In genomic region chr10:96213876-96214275, GRCm38 (mm10) we compare ENCODE assay signal across 9 mouse cellular contexts.
DNase-seq lines count a peak whose midpoint lies in the region; ATAC-seq lines count a peak whose summit lies in the region.
"Had no signal": no experiment of that assay in that cellular context is flagged by ENCODE, and none has a peak within 500 bp of the region (broad histone marks: within the 10 kb centered on the region; RNA-seq: fewer than 3 reads in every experiment).

No protein-coding gene starts in this region.

- H3K9ac ChIP-seq in forebrain, embryonic 11.5 days (ENCODE audit: low read length) = no peak overlapping the region
- no peak overlapping the region for H3K9ac ChIP-seq in heart, embryonic 15.5 days
- H3K9ac ChIP-seq in liver, embryonic 12.5 days = no peak overlapping the region
- no peak overlapping the region for H3K9ac ChIP-seq in stomach, embryonic 14.5 days (replicated peaks; ENCODE audit: low read depth, low read length)
- H3K9ac ChIP-seq: embryonic facial prominence, embryonic 15.5 days had no signal

- DNase-seq in CD4-positive, CD25-positive, alpha-beta regulatory T cell, adult 2 months (ENCODE audit: low read depth, low spot score) = peak; percentile 95
- peak; percentile 26 for DNase-seq in c-Kit-negative CD71-positive TER-119-positive erythroid progenitor cells, embryonic 14.5 days (ENCODE audit: low read depth, low spot score)
- peak; percentile 91 for DNase-seq in forebrain, embryonic 11.5 days (ENCODE audit: low spot score)
- DNase-seq in kidney, postnatal 14 days = peak; percentile 94
- peak; percentile 76 to 84 for DNase-seq in natural killer cell, adult 2 months (ENCODE audit: low spot score in 2 of 2)

- no peaks in the 10 kb centered on the region for H3K27me3 ChIP-seq in forebrain, embryonic 11.5 days (ENCODE audit: control insufficient read depth, insufficient read depth, low read length)
- no peaks in the 10 kb centered on the region for H3K27me3 ChIP-seq in heart, embryonic 15.5 days
- no peaks in the 10 kb centered on the region for H3K27me3 ChIP-seq in liver, embryonic 12.5 days (replicated peaks)
- H3K27me3 ChIP-seq in stomach, embryonic 14.5 days (ENCODE audit: control insufficient read depth, insufficient read depth, low read length) = no peaks in the 10 kb centered on the region
- H3K27me3 ChIP-seq: embryonic facial prominence, embryonic 15.5 days had no signal

- peak; percentile 84 for ATAC-seq in forebrain, embryonic 11.5 days (replicated peaks; ENCODE audit: low FRiP score)
- peak; percentile 82 for ATAC-seq in heart, embryonic 15.5 days (replicated peaks; ENCODE audit: insufficient number of reproducible peaks, insufficient read depth, low FRiP score, low read depth)
- peak; percentile 36; the same call in 1 of the 2 replicates for ATAC-seq in liver, embryonic 12.5 days
- peak; percentile 56; the same call in 1 of the 2 replicates for ATAC-seq in stomach, embryonic 14.5 days (ENCODE audit: insufficient number of reproducible peaks, insufficient read depth, low FRiP score, low read depth)

- WGBS in forebrain, embryonic 11.5 days = 2% methylated on average over 10 of the region's 10 CpGs
- 2% methylated on average over 10 of the region's 10 CpGs for WGBS in heart, embryonic 15.5 days
- WGBS in liver, embryonic 12.5 days (ENCODE audit: insufficient replicate concordance) = 4% methylated on average over 10 of the region's 10 CpGs
- 1% methylated on average over 10 of the region's 10 CpGs for WGBS in stomach, embryonic 14.5 days

- no peak overlapping the region for H3K4me2 ChIP-seq in forebrain, embryonic 11.5 days (ENCODE audit: low read depth, low read length, severe bottlenecking)
- H3K4me2 ChIP-seq in heart, embryonic 15.5 days = peak overlapping the region; percentile 29; the same call in 1 of the 2 replicates
- H3K4me2 ChIP-seq in liver, embryonic 12.5 days = peak overlapping the region; percentile 19; the same call in 1 of the 2 replicates
- 0 out of 2 replicates have a peak overlapping the region, but pooled peaks have one; percentile 10 for H3K4me2 ChIP-seq in stomach, embryonic 14.5 days (replicated peaks; ENCODE audit: low read depth, low read length)
- H3K4me2 ChIP-seq: embryonic facial prominence, embryonic 15.5 days had no signal

- no peak overlapping the region for H3K27ac ChIP-seq in forebrain, embryonic 11.5 days (ENCODE audit: low read depth, low read length)
- no peak overlapping the region for H3K27ac ChIP-seq in heart, embryonic 15.5 days
- H3K27ac ChIP-seq in liver, embryonic 12.5 days = no peak overlapping the region
- peak overlapping the region; percentile 48; the same call in 1 of the 2 replicates for H3K27ac ChIP-seq in stomach, embryonic 14.5 days (ENCODE audit: low read length)
- H3K27ac ChIP-seq: embryonic facial prominence, embryonic 15.5 days had no signal

- no peaks in the 10 kb centered on the region for H3K4me1 ChIP-seq in forebrain, embryonic 11.5 days (replicated peaks; ENCODE audit: control insufficient read depth, insufficient read depth, low read length)
- H3K4me1 ChIP-seq in heart, embryonic 15.5 days (replicated peaks) = 0 out of 2 replicates have a peak, but pooled peaks cover 2% of the 10 kb centered on the region
- no peaks in the 10 kb centered on the region for H3K4me1 ChIP-seq in liver, embryonic 12.5 days
- H3K4me1 ChIP-seq in stomach, embryonic 14.5 days (ENCODE audit: control insufficient read depth, insufficient read depth, low read length) = no peaks in the 10 kb centered on the region

- no peaks in the 10 kb centered on the region for H3K9me3 ChIP-seq in forebrain, embryonic 11.5 days (ENCODE audit: control insufficient read depth, low read length)
- H3K9me3 ChIP-seq in heart, embryonic 15.5 days (replicated peaks) = no peaks in the 10 kb centered on the region
- H3K9me3 ChIP-seq in liver, embryonic 12.5 days (replicated peaks) = no peaks in the 10 kb centered on the region
- H3K9me3 ChIP-seq in stomach, embryonic 14.5 days (ENCODE audit: control insufficient read depth, low read depth, low read length) = no peaks in the 10 kb centered on the region
- H3K9me3 ChIP-seq: embryonic facial prominence, embryonic 15.5 days had no signal

- no peak overlapping the region for H3K4me3 ChIP-seq in forebrain, embryonic 11.5 days (ENCODE audit: low read depth, low read length)
- no peak overlapping the region for H3K4me3 ChIP-seq in heart, embryonic 15.5 days
- no peak overlapping the region for H3K4me3 ChIP-seq in liver, embryonic 12.5 days
- H3K4me3 ChIP-seq in stomach, embryonic 14.5 days (ENCODE audit: low read depth, low read length) = no peak overlapping the region
- H3K4me3 ChIP-seq: embryonic facial prominence, embryonic 15.5 days had no signal

- H3K36me3 ChIP-seq in forebrain, embryonic 11.5 days (ENCODE audit: control insufficient read depth, insufficient read depth, low read length) = no peaks in the 10 kb centered on the region
- H3K36me3 ChIP-seq in heart, embryonic 15.5 days = no peaks in the 10 kb centered on the region
- no peaks in the 10 kb centered on the region for H3K36me3 ChIP-seq in liver, embryonic 12.5 days
- H3K36me3 ChIP-seq in stomach, embryonic 14.5 days (ENCODE audit: control insufficient read depth, insufficient read depth, low read length) = no peaks in the 10 kb centered on the region
- H3K36me3 ChIP-seq: embryonic facial prominence, embryonic 15.5 days had no signal

Comparison
In these comparisons a context has a peak if more than half of its experiments do, and no peak if none do; other contexts are left out.
1. DNase-seq: peak in every context shown above with its lines; median percentile 95 in CD4-positive, CD25-positive, alpha-beta regulatory T cell, adult 2 months; 94 in kidney, postnatal 14 days; 91 in forebrain, embryonic 11.5 days; 80 in natural killer cell, adult 2 months; 26 in c-Kit-negative CD71-positive TER-119-positive erythroid progenitor cells, embryonic 14.5 days.